Mouse (Mus musculus) bone marrow macrophage, adult 2 months (primary cell): Measurements from ENCODE around the gene Mfsd1. TPM values are rescaled to one million over a fixed set of nuclear protein-coding genes. Genes with fewer than 3 reads are reported as not detected.

Experiments used
- H3K27ac ChIP-seq: 2 replicates; pipeline ENCODE4 v1.5.1; 2012; ENCODE audit warnings: low read depth, low read length; ENCODE audit not compliant: insufficient read depth
- H3K4me1 ChIP-seq: 2 replicates; pipeline ENCODE4 v1.6.1; 2012; ENCODE audit warnings: low read length; ENCODE audit not compliant: control insufficient read depth, insufficient read depth
- H3K4me3 ChIP-seq: 2 replicates; pipeline ENCODE4 v1.5.1; 2012; ENCODE audit warnings: mild to moderate bottlenecking, low read length, moderate library complexity; ENCODE audit not compliant: insufficient read depth
- CTCF ChIP-seq: IDR thresholded peaks from 2 replicates; pipeline ENCODE4 v1.5.1; 2012; ENCODE audit warnings: low read depth, mild to moderate bottlenecking, low read length, moderate library complexity
- POLR2A ChIP-seq: IDR thresholded peaks from 2 replicates; pipeline ENCODE4 v1.6.1; 2012; ENCODE audit warnings: mild to moderate bottlenecking, low read depth, low read length, borderline replicate concordance
- polyA plus RNA-seq: library from polyadenylated mRNA; stranded (reverse); fragments of >200 nt; gene quantifications from 2 replicates; pipeline ENCODE4 v1.2.4, GENCODE M21; 2012; ENCODE audit not compliant: missing spikeins, insufficient read depth, insufficient read length

The Mfsd1 gene
- polyA plus RNA-seq, 1 experiment = 231 TPM

- TF ChIP-seq POLR2A (no peak), CTCF (no peak)
- no peak overlapping the region for H3K27ac ChIP-seq
- no peaks in the 10 kb centered on the region for H3K4me1 ChIP-seq
- H3K4me3 ChIP-seq = no peak overlapping the region
Observed at GRCm38 (mm10) chr3:67565540-67566227, 16.9 kb upstream of the Mfsd1 start.

- Histone ChIP-seq H3K4me3 (no peak overlapping the region), H3K27ac (no peak overlapping the region), H3K4me1 (no peaks in the 10 kb centered on the region)
- TF ChIP-seq CTCF (peak; percentile 60), POLR2A (no peak)
Observed at GRCm38 (mm10) chr3:67568015-67568618, 14.4 kb upstream of the Mfsd1 start.

- H3K4me1 ChIP-seq = peaks cover 15% of the 10 kb centered on the region
- no peak overlapping the region for H3K4me3 ChIP-seq
- no peak for TF ChIP-seq POLR2A
- TF ChIP-seq CTCF = no peak
- no peak overlapping the region for H3K27ac ChIP-seq
Observed at GRCm38 (mm10) chr3:67572918-67573317, 9.6 kb upstream of the Mfsd1 start.

- no peak overlapping the region for H3K4me3 ChIP-seq
- no peak overlapping the region for H3K27ac ChIP-seq
- H3K4me1 ChIP-seq = peaks cover 15% of the 10 kb centered on the region
- no peak for TF ChIP-seq CTCF
- TF ChIP-seq POLR2A = no peak
Observed at GRCm38 (mm10) chr3:67573523-67573922, 9.0 kb upstream of the Mfsd1 start.

GRCm38 (mm10) chr3:67576248-67576647 is 6.3 kb upstream of the Mfsd1 start:
- peaks cover 15% of the 10 kb centered on the region for H3K4me1 ChIP-seq
- TF ChIP-seq CTCF = no peak
- TF ChIP-seq POLR2A = no peak
- H3K4me3 ChIP-seq = no peak overlapping the region
- H3K27ac ChIP-seq = peak overlapping the region; percentile 43

GRCm38 (mm10) chr3:67576724-67577123 is 5.8 kb upstream of the Mfsd1 start:
- TF ChIP-seq CTCF = no peak
- no peak for TF ChIP-seq POLR2A
- H3K4me1 ChIP-seq = peaks cover 15% of the 10 kb centered on the region
- no peak overlapping the region for H3K4me3 ChIP-seq
- peak overlapping the region; percentile 43 for H3K27ac ChIP-seq

- Histone ChIP-seq H3K4me1 (peaks cover 26% of the 10 kb centered on the region), H3K4me3 (peak overlapping the region; percentile 84), H3K27ac (peak overlapping the region; percentile 89)
- TF ChIP-seq POLR2A (no peak), CTCF (no peak)
Observed at GRCm38 (mm10) chr3:67583125-67583845, 744 bp downstream of the Mfsd1 start.

- Histone ChIP-seq H3K27ac (no peak overlapping the region), H3K4me1 (peaks cover 27% of the 10 kb centered on the region), H3K4me3 (peak overlapping the region; percentile 84)
- TF ChIP-seq CTCF = no peak
- TF ChIP-seq POLR2A = no peak
Observed at GRCm38 (mm10) chr3:67583846-67584186, 1.3 kb downstream of the Mfsd1 start.

- TF ChIP-seq CTCF (no peak), POLR2A (no peak)
- peak overlapping the region; percentile 31 for H3K27ac ChIP-seq
- H3K4me1 ChIP-seq = peaks cover 27% of the 10 kb centered on the region
- H3K4me3 ChIP-seq = no peak overlapping the region
Observed at GRCm38 (mm10) chr3:67586511-67586910, 4.0 kb downstream of the Mfsd1 start.

GRCm38 (mm10) chr3:67587430-67587829 is 4.9 kb downstream of the Mfsd1 start:
- H3K4me3 ChIP-seq = no peak overlapping the region
- peaks cover 27% of the 10 kb centered on the region for H3K4me1 ChIP-seq
- peak overlapping the region; percentile 31 for H3K27ac ChIP-seq
- TF ChIP-seq CTCF (no peak), POLR2A (no peak)
